Mouse (Mus musculus) midbrain, embryonic 15.5 days (tissue): ENCODE measurements around the gene Sprr1a. TPM values are rescaled to one million over a fixed set of nuclear protein-coding genes. Genes with fewer than 3 reads are reported as not detected.

Experiments used
- ATAC-seq: fragments of 200-750 bp; cut with Nextera tagmentation; replicated peaks from 2 replicates; pipeline ENCODE4 v1.8.0; 2017; ENCODE audit warnings: moderate TSS enrichment
- H3K27ac ChIP-seq: fragments of 300-500 bp; sonication (generic); 2 replicates; pipeline ENCODE4 v1.5.1; 2015; ENCODE audit warnings: mild to moderate bottlenecking, inconsistent platforms
- H3K27me3 ChIP-seq: fragments of 300-500 bp; sonication (generic); replicated peaks from 2 replicates; pipeline ENCODE4 v1.6.1; 2015; ENCODE audit warnings: inconsistent platforms
- H3K36me3 ChIP-seq: fragments of 300-500 bp; sonication (generic); replicated peaks from 2 replicates; pipeline ENCODE4 v1.6.1; 2015; ENCODE audit warnings: inconsistent platforms
- H3K4me1 ChIP-seq: fragments of 300-500 bp; sonication (generic); 2 replicates; pipeline ENCODE4 v1.6.1; 2015; ENCODE audit warnings: inconsistent platforms
- H3K4me2 ChIP-seq: fragments of 300-500 bp; sonication (generic); 2 replicates; pipeline ENCODE4 v1.6.1; 2015; ENCODE audit warnings: inconsistent platforms, mild to moderate bottlenecking, moderate library complexity
- H3K4me3 ChIP-seq: fragments of 300-500 bp; sonication (generic); 2 replicates; pipeline ENCODE4 v1.5.1; 2015; ENCODE audit warnings: mild to moderate bottlenecking, inconsistent platforms
- H3K9ac ChIP-seq: fragments of 300-500 bp; sonication (generic); 2 replicates; pipeline ENCODE4 v1.6.1; 2015; ENCODE audit warnings: mild to moderate bottlenecking, inconsistent platforms
- H3K9me3 ChIP-seq: fragments of 300-500 bp; sonication (generic); 2 replicates; pipeline ENCODE4 v1.6.1; 2016; ENCODE audit warnings: inconsistent platforms
- WGBS: fragments of 180-500 bp; shearing (Covaris S2); methylation state at CpG from one replicate; pipeline ENCODE4 v1.1.7; 2015; ENCODE audit warnings: mixed read lengths; 5-methylcytosine and 5-hydroxymethylcytosine counted together
- polyA plus RNA-seq: library from polyadenylated mRNA; unstranded; fragments of >200 nt; fragmentation: Nextera tagmentation; extraction: Ambion mirVana; gene quantifications from 2 replicates; pipeline ENCODE4 v1.2.1, GENCODE M21; 2015

Gene Sprr1a
- polyA plus RNA-seq, 1 experiment from 2014 or later: 0.28 TPM

GRCm38 (mm10) chr3:92455151-92455550 is 30.5 kb downstream of the Sprr1a start:
- Histone ChIP-seq H3K4me3 (no peak overlapping the region), H3K4me2 (no peak overlapping the region), H3K9me3 (no peaks in the 10 kb centered on the region), H3K4me1 (no peaks in the 10 kb centered on the region), H3K9ac (no peak overlapping the region), H3K36me3 (no peaks in the 10 kb centered on the region), H3K27ac (no peak overlapping the region), H3K27me3 (no peaks in the 10 kb centered on the region)
- no peak for ATAC-seq
- 91% methylated on average over 5 of the region's 5 CpGs for WGBS

- WGBS: 86% methylated on average over 3 of the region's 3 CpGs
- Histone ChIP-seq H3K27ac (no peak overlapping the region), H3K4me3 (no peak overlapping the region), H3K9ac (no peak overlapping the region), H3K4me1 (no peaks in the 10 kb centered on the region), H3K27me3 (no peaks in the 10 kb centered on the region), H3K36me3 (no peaks in the 10 kb centered on the region), H3K4me2 (no peak overlapping the region), H3K9me3 (no peaks in the 10 kb centered on the region)
- no peak for ATAC-seq
These were observed 45.5 kb downstream of the Sprr1a start for GRCm38 (mm10) chr3:92440177-92440576.

- ATAC-seq: no peak
- Histone ChIP-seq H3K27me3 (no peaks in the 10 kb centered on the region), H3K36me3 (no peaks in the 10 kb centered on the region), H3K4me2 (no peak within 1 kb of the TSS), H3K27ac (no peak within 1 kb of the TSS), H3K9ac (no peak within 1 kb of the TSS), H3K4me3 (no peak within 1 kb of the TSS), H3K4me1 (no peaks in the 10 kb centered on the region), H3K9me3 (no peaks in the 10 kb centered on the region)
- 92% methylated on average over 3 of the region's 3 CpGs for WGBS
These were observed 47.0 kb downstream of the Sprr1a start, which contains the start of gene Sprr1b for GRCm38 (mm10) chr3:92438689-92439088. Sprr1b (minus strand) TSS chr3:92438789.

Other genes starting within 250 kb of the Sprr1a start
- not detected in 2 replicates for gene Sprr2a3, start 200.5 kb downstream of the Sprr1a start, polyA plus RNA-seq
- 0.22 TPM in 1 of 2 replicates, not detected in the other for gene Sprr2b, start 169.3 kb downstream of the Sprr1a start, polyA plus RNA-seq
- not detected in 2 replicates for gene Sprr2d, start 146.8 kb downstream of the Sprr1a start, polyA plus RNA-seq
- gene Sprr2e, start 133.8 kb downstream of the Sprr1a start, polyA plus RNA-seq: not detected in 2 replicates
- not detected in 2 replicates for gene Sprr2f, start 120.7 kb downstream of the Sprr1a start, polyA plus RNA-seq
- not detected in 2 replicates for gene Sprr2h, start 100.2 kb downstream of the Sprr1a start, polyA plus RNA-seq
- not detected in 2 replicates for gene Sprr2i, start 77.9 kb downstream of the Sprr1a start, polyA plus RNA-seq
- not detected in 2 replicates for gene Sprr2j-ps, start 67.8 kb downstream of the Sprr1a start, polyA plus RNA-seq
- gene Gm9774, start 56.5 kb downstream of the Sprr1a start, polyA plus RNA-seq: 7.4 and 9.7 TPM in 2 replicates
- gene Sprr2k, start 53.3 kb downstream of the Sprr1a start, polyA plus RNA-seq: not detected in 2 replicates
- not detected in 2 replicates for gene Sprr1b, start 47.1 kb downstream of the Sprr1a start, polyA plus RNA-seq
- not detected in 2 replicates for gene Sprr3, start 27.2 kb downstream of the Sprr1a start, polyA plus RNA-seq
- gene Sprr4, start 14.6 kb upstream of the Sprr1a start, polyA plus RNA-seq: not detected in 2 replicates
- gene 2310046K23Rik, start 48.6 kb upstream of the Sprr1a start, polyA plus RNA-seq: not detected in 2 replicates
- not detected in 2 replicates for gene Ivl, start 87.8 kb upstream of the Sprr1a start, polyA plus RNA-seq
- gene Smcp, start 103.1 kb upstream of the Sprr1a start, polyA plus RNA-seq: not detected in 2 replicates
- gene 2210017I01Rik, start 121.6 kb upstream of the Sprr1a start, polyA plus RNA-seq: not detected in 2 replicates
- gene Lce6a, start 135.8 kb upstream of the Sprr1a start, polyA plus RNA-seq: not detected in 2 replicates
- not detected in 2 replicates for gene Lce1a1, start 162.4 kb upstream of the Sprr1a start, polyA plus RNA-seq
- gene Lce1b, start 171.0 kb upstream of the Sprr1a start, polyA plus RNA-seq: not detected in 2 replicates
- gene Lce1a2, start 184.4 kb upstream of the Sprr1a start, polyA plus RNA-seq: not detected in 2 replicates
- not detected in 2 replicates for gene Lce1c, start 193.4 kb upstream of the Sprr1a start, polyA plus RNA-seq
- not detected in 2 replicates for gene Lce1d, start 201.3 kb upstream of the Sprr1a start, polyA plus RNA-seq
- not detected in 2 replicates for gene Lce1e, start 223.2 kb upstream of the Sprr1a start, polyA plus RNA-seq
- not detected in 2 replicates for gene Lce1f, start 234.5 kb upstream of the Sprr1a start, polyA plus RNA-seq